Mouse (Mus musculus) intestine, embryonic 15.5 days (tissue): ENCODE data around the gene Agrn. TPM values are rescaled to one million over a fixed set of nuclear protein-coding genes. Genes with fewer than 3 reads are reported as not detected.
"Not testable (repeated sequence)": the region's sequence is repeated elsewhere in the genome, so short reads cannot be mapped to it uniquely, and the experiment has no call there.

ENCODE experiments used
- ATAC-seq: fragments of 200-750 bp; cut with Nextera tagmentation; 2 replicates; pipeline ENCODE4 v1.8.0; 2017; ENCODE audit warnings: moderate TSS enrichment, moderate library complexity
- H3K27ac ChIP-seq: fragments of 300-500 bp; sonication (generic); 2 replicates; pipeline ENCODE4 v1.5.1; 2015; ENCODE audit warnings: mild to moderate bottlenecking, inconsistent platforms
- H3K27me3 ChIP-seq: fragments of 300-500 bp; sonication (generic); replicated peaks from 2 replicates; pipeline ENCODE4 v1.6.1; 2015; ENCODE audit warnings: inconsistent platforms
- H3K36me3 ChIP-seq: fragments of 300-500 bp; sonication (generic); 2 replicates; pipeline ENCODE4 v1.6.1; 2015; ENCODE audit warnings: inconsistent platforms
- H3K4me1 ChIP-seq: fragments of 300-500 bp; sonication (generic); replicated peaks from 2 replicates; pipeline ENCODE4 v1.6.1; 2015; ENCODE audit warnings: inconsistent platforms
- H3K4me2 ChIP-seq: fragments of 300-500 bp; sonication (generic); replicated peaks from 2 replicates; pipeline ENCODE4 v1.6.1; 2015; ENCODE audit warnings: mild to moderate bottlenecking, inconsistent platforms
- H3K4me3 ChIP-seq: fragments of 300-500 bp; sonication (generic); replicated peaks from 2 replicates; pipeline ENCODE4 v1.5.1; 2015; ENCODE audit warnings: inconsistent platforms
- H3K9ac ChIP-seq: fragments of 300-500 bp; sonication (generic); 2 replicates; pipeline ENCODE4 v1.6.1; 2015; ENCODE audit warnings: inconsistent platforms
- H3K9me3 ChIP-seq: fragments of 300-500 bp; sonication (generic); 2 replicates; pipeline ENCODE4 v1.6.1; 2016; ENCODE audit warnings: inconsistent platforms
- WGBS: fragments of 180-500 bp; shearing (Covaris S2); methylation state at CpG from one replicate; pipeline ENCODE4 v1.1.7; 2015; 5-methylcytosine and 5-hydroxymethylcytosine counted together
- polyA plus RNA-seq: library from polyadenylated mRNA; unstranded; fragments of >200 nt; fragmentation: Nextera tagmentation; extraction: Ambion mirVana; gene quantifications from 2 replicates; pipeline ENCODE4 v1.2.1, GENCODE M21; 2015

Agrn gene
- polyA plus RNA-seq, 1 experiment from 2014 or later: 52.1 TPM

DNA sequence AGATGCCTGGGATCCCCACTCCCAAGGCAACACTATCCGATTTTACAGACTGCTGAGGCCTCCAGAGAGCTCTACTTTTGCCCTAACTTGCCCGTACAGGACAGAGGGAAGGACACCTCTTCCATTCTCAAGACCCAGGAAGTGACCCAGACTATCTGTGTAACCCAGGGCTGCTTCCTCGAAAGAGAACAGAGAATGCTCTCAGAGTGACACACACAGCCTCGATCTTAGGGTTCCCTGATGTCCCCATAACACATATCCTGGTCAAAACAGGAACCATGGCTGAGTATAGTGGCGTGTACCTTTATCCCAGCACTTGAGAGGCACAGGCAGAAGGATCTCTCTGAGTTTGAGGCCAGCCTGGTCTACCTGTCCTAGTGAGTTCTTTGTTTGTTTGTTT lies 13.5 kb downstream of the Agrn start:
- no peak overlapping the region for H3K4me2 ChIP-seq
- peaks cover 26% of the 10 kb centered on the region for H3K36me3 ChIP-seq
- H3K27me3 ChIP-seq: no peaks in the 10 kb centered on the region
- no peak overlapping the region for H3K27ac ChIP-seq
- peaks cover 25% of the 10 kb centered on the region for H3K4me1 ChIP-seq
- no peaks in the 10 kb centered on the region for H3K9me3 ChIP-seq
- ATAC-seq: no peak
- H3K9ac ChIP-seq: no peak overlapping the region
- H3K4me3 ChIP-seq: no peak overlapping the region
- 82% methylated on average over 5 of the region's 5 CpGs for WGBS

DNA sequence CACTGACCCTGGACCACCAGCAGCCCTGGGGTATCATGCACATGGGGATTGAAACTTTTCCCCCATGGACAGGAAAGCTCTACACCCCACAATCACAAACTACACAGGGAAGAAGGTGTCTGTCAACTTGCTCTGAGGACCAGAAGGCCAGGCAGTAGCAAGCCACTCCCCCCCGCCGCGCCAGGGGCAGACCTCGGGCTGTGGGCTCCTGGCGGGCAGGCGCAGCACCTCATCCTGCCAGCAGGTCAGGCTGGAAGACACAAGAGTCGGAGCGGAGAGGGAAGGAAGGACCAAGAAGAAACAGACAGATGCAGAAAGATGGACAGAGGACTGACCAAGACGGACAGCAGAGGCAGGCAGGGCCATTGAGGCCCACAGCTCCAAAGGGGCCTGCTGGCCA lies 19.7 kb downstream of the Agrn start:
- Histone ChIP-seq H3K9ac (no peak overlapping the region), H3K4me3 (no peak overlapping the region), H3K9me3 (no peaks in the 10 kb centered on the region), H3K36me3 (peaks cover 52% of the 10 kb centered on the region), H3K27me3 (no peaks in the 10 kb centered on the region), H3K27ac (no peak overlapping the region), H3K4me1 (no peaks in the 10 kb centered on the region), H3K4me2 (no peak overlapping the region)
- ATAC-seq: no peak
- 87% methylated on average over 9 of the region's 9 CpGs for WGBS

DNA sequence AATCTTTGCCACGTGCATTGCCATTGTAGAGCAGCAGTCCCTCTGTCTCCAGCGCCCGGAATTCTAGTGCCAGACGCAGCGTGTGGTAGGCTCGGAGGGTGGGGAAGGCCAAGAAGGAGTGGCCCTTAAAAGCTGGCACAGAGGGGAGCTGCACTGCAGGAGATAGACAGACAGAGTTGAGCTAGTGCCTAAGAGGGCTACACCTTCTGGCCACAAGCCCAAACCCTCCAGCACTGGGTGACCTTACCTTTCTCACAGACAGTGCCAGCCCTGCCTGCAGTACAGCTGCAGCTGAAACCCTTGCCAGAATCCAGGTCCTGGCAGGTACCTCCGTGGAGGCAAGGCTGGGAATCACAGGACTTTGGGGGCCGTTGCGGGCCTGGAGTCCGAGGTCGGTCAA lies 25.5 kb downstream of the Agrn start:
- Histone ChIP-seq H3K27me3 (no peaks in the 10 kb centered on the region), H3K27ac (no peak overlapping the region), H3K9ac (no peak overlapping the region), H3K4me3 (no peak overlapping the region), H3K36me3 (peaks cover 80% of the 10 kb centered on the region), H3K9me3 (no peaks in the 10 kb centered on the region), H3K4me2 (no peak overlapping the region), H3K4me1 (no peaks in the 10 kb centered on the region)
- WGBS: 94% methylated on average over 11 of the region's 11 CpGs
- no peak for ATAC-seq

DNA sequence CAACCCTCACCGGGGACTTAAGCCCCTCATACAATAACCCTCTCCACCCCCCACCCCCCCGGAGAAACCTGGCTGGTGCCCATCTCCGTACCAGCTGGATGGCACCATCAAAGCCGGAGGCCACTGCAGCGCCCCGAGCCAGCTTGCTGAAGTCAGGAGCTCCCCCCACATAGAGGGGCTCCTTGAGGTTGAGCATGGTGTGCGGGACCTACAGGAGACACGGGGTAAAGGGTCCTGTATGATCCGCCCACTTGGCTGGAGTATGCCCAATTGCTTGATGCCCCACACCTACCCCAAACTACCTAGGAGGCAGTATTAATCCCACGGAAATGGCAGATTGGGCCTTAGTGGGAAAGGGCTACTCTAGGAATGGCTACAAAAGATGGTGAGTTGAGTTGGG lies 28.2 kb downstream of the Agrn start:
- 96% methylated on average over 10 of the region's 10 CpGs for WGBS
- Histone ChIP-seq H3K4me3 (no peak overlapping the region), H3K36me3 (peaks cover 77% of the 10 kb centered on the region), H3K4me2 (no peak overlapping the region), H3K27ac (no peak overlapping the region), H3K9ac (no peak overlapping the region), H3K9me3 (no peaks in the 10 kb centered on the region), H3K27me3 (no peaks in the 10 kb centered on the region), H3K4me1 (no peaks in the 10 kb centered on the region)
- no peak for ATAC-seq

DNA sequence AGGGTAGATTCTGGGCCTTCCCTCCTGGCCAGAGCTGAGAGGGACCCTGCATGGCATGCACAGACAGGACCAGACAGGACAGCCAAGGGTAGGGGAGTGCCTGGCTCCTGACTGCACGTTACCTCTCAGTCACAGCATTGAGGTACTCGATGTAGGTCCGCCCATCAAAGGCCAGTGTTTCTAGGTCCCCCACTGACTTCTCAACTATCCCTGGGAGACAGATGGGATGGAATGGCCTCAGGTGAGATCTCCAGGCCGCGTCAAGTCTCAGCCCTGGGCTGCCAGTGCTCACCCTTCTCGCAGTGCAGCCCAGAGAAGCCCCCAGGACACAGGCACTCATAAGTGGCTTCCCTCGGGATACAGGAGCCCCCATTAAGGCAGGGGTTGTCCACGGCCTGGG lies 28.7 kb downstream of the Agrn start:
- H3K27ac ChIP-seq: no peak overlapping the region
- peaks cover 75% of the 10 kb centered on the region for H3K36me3 ChIP-seq
- no peaks in the 10 kb centered on the region for H3K27me3 ChIP-seq
- H3K4me1 ChIP-seq: no peaks in the 10 kb centered on the region
- ATAC-seq: no peak
- H3K9me3 ChIP-seq: no peaks in the 10 kb centered on the region
- H3K9ac ChIP-seq: no peak overlapping the region
- WGBS: 91% methylated on average over 8 of the region's 8 CpGs
- H3K4me3 ChIP-seq: no peak overlapping the region
- no peak overlapping the region for H3K4me2 ChIP-seq

DNA sequence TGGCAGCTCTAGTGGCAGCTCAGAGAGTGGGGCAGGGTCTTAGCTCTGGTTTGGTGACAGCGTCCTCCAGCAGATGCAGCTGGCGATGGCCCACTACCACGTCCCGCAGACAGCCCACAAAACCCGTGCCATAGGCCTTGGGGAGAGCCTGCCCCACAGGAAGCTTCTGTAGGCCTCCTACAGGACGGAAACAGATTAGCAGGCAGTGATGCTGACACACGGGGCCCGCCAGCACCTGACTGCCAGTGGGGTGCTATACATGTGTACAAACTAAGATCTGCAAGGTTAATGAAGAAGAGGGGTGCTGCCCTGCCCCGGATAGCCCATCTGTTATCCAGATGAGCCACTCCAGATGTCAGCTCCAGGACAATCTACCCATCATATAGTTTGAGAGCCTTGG lies 30.8 kb downstream of the Agrn start:
- Histone ChIP-seq H3K4me3 (no peak overlapping the region), H3K9ac (no peak overlapping the region), H3K4me2 (no peak overlapping the region), H3K9me3 (no peaks in the 10 kb centered on the region), H3K4me1 (no peaks in the 10 kb centered on the region), H3K27me3 (no peaks in the 10 kb centered on the region), H3K36me3 (peaks cover 66% of the 10 kb centered on the region), H3K27ac (no peak overlapping the region)
- ATAC-seq: no peak
- 87% methylated on average over 9 of the region's 9 CpGs for WGBS

DNA sequence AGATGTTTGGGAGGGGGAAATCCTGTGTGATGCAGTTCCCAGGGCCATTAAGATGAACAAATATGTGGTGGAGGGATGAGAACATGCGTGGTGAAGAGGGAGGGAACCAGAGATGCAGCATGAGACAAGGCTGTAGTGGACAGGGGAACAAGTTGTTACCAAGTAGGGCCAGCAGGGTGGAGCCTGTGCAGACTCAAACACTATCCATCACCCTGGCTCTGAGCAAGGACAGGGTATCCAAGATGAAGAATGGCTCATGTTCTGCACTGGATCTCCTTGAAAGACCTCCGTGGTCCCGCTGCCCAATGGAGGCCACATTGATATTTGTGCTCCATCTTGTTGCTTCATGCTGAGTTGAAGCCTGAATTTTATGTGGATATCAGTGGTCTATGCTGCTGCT lies 42.5 kb downstream of the Agrn start:
- WGBS: 92% methylated on average over 3 of the region's 3 CpGs
- Histone ChIP-seq H3K9me3 (peaks cover 3% of the 10 kb centered on the region; the same call in 1 of the 2 replicates), H3K9ac (no peak overlapping the region), H3K27me3 (no peaks in the 10 kb centered on the region), H3K27ac (no peak overlapping the region), H3K36me3 (no peaks in the 10 kb centered on the region), H3K4me2 (no peak overlapping the region), H3K4me1 (no peaks in the 10 kb centered on the region), H3K4me3 (no peak overlapping the region)
- no peak for ATAC-seq

DNA sequence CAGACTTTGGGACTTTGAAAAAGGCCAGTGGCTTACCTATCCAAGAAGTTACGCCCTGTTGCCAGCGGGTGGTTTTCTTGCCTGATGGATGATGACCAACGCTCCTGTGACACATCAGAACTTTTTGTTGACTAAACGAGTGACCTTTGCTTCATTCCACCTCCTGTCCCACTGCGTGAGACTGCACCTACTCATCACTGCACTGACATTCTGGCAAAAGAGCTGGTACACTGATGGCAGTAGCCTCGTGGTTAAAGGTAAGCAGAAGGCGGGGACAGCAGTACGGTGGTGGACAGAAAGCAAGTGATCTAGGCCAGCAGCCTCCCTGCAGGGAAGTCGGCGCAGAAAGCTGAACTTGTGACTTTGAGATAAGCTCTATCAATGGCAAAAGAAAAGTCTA lies 46.4 kb downstream of the Agrn start:
- not testable (repeated sequence) for H3K9me3 ChIP-seq, ATAC-seq, H3K4me2 ChIP-seq, H3K27ac ChIP-seq, H3K36me3 ChIP-seq, H3K4me3 ChIP-seq, H3K27me3 ChIP-seq, H3K4me1 ChIP-seq, H3K9ac ChIP-seq
- 76% methylated on average over 10 of the region's 10 CpGs for WGBS

DNA sequence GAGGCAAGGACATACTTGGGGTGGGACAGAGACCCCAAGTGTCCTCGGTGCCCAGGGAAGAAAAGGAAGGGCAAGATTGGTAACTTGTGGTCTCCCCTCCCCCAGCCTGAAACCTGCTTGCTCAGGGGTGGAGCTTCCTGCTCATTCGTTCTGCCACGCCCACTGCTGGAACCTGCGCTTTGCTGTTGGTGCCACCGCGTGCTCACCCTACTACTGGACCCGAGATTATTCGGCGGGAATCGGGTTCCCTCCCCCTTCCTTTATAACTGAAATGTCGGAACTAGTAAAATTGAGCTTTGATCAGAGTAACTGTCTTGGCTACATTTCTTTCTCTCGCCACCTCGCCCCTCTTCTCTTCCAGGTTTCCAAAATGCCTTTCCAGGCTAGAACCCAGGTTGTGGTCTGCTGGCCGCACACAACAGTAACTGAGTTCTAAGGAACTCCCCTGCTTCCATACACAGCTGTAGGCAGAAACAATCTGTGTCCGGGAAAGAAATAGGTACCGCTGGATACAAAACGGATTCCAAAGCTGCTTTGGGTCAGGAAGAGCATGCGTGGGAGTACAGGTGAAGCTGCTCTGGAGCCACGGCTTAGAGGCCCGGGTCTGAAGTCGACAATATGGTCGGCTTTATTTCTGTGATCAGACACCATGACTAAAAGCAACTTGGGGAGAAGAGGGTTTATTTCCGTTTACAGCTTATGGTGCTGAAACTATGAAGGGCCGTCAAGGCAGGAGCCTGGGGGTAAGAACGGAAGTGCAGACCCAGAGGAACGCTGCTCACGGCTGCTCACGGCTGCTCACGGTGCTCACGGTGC lies 60.8 kb downstream of the Agrn start:
- H3K4me2 ChIP-seq: no peak overlapping the region
- ATAC-seq: no peak
- H3K4me1 ChIP-seq: peaks cover 4% of the 10 kb centered on the region; the same call in 1 of the 2 replicates
- no peaks in the 10 kb centered on the region for H3K36me3 ChIP-seq
- no peaks in the 10 kb centered on the region for H3K9me3 ChIP-seq
- H3K4me3 ChIP-seq: no peak overlapping the region
- H3K9ac ChIP-seq: no peak overlapping the region
- 93% methylated on average over 30 of the region's 30 CpGs for WGBS
- H3K27me3 ChIP-seq: no peaks in the 10 kb centered on the region
- H3K27ac ChIP-seq: no peak overlapping the region

DNA sequence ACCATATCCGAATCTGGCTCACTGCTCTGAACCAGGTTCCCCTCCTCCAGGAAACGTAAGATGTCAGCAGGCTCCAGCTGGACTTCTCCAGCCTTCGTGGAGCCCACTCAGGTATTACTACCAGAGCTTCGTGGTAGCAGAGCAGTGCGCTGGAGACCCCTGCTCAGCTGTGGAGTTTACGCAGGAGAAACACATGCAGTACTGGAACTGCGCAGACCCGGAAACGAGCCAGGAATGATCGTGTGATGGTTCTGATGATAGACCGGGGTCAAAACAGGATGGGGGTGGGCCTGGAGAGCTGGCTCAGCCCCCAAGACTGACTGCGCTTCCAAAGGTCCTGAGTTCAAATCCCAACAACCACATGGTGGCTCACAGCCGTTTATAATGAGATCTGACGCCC lies 61.5 kb downstream of the Agrn start:
- Histone ChIP-seq H3K4me1 (peaks cover 4% of the 10 kb centered on the region; the same call in 1 of the 2 replicates), H3K4me2 (no peak overlapping the region), H3K9ac (no peak overlapping the region), H3K4me3 (no peak overlapping the region), H3K27ac (no peak overlapping the region), H3K27me3 (no peaks in the 10 kb centered on the region), H3K36me3 (no peaks in the 10 kb centered on the region), H3K9me3 (no peaks in the 10 kb centered on the region)
- ATAC-seq: no peak
- 88% methylated on average over 14 of the region's 14 CpGs for WGBS

DNA sequence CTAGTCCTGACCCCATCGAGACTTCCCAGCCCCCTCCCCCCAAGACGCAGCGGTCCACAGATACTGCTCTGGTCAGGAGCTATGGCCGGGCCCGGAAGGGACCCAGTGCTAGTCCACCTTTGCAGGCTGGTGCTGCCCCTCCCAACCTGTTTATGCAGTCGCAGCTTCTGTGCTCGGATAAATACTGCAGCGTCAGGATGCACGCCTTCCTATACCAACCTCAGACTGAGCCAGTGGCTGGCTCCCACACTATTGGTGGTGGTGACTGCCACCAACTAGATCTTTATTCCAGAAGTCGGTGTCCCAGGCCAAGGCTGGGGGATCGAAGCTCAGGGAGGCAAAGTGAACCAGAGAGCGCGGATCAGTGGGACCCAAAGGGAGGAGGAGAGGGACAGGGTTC lies 62.2 kb downstream of the Agrn start:
- H3K27me3 ChIP-seq: no peaks in the 10 kb centered on the region
- peaks cover 4% of the 10 kb centered on the region; the same call in 1 of the 2 replicates for H3K4me1 ChIP-seq
- no peak for ATAC-seq
- H3K36me3 ChIP-seq: no peaks in the 10 kb centered on the region
- H3K4me2 ChIP-seq: no peak overlapping the region
- no peak overlapping the region for H3K4me3 ChIP-seq
- H3K9ac ChIP-seq: no peak overlapping the region
- no peaks in the 10 kb centered on the region for H3K9me3 ChIP-seq
- no peak overlapping the region for H3K27ac ChIP-seq
- WGBS: 92% methylated on average over 13 of the region's 13 CpGs

DNA sequence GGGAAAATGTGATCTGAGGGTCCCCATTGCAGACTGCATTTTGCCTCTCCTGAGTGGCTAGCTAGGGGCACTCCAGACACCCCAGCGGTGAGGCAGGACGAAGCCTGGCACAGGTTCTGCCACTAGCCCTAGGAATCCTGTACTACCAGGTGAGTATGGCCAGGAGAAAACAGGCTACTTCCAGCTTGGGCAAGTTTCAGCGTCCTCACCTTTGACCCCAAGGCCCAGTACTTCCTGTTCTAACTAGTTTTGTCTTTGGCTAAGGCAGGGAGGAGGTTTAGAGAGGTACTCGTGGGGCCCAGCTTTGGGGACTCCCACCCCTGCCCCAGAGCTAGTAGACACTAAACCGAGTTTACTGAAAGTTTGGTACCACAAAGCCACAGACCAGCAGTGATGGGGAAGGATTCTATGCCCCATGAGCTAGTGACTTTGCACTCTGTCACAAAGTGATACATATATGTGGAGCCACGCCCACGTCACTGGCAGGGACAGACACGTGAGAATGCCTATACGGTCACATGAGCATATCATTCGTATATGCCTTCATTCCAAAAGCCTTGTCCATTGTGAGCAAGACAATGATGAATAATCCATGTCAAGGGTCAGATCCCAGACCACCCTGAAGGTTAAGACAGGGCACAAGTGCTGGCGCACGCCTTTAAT lies 63.2 kb downstream of the Agrn start:
- 73% methylated on average over 12 of the region's 12 CpGs for WGBS

DNA sequence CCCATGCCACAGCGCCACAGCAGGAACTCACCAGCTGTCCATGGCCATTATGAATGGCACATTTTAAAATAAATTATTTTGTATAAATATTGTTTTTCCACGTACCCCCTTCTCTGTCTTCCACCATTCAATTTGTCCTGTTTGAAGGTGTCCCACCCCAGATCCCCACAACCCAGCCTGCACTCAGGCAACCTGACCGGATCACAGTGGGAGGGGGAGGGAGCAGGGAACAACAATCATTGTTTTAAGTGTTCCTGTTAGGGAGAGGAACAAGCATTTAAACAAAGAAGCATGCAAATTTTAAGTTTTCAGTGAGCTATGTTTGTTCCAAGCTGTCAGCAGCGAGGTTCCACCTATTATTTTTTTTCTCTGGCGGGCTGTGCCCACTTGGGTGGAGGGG lies 64.0 kb downstream of the Agrn start:
- 65% methylated on average over 5 of the region's 5 CpGs for WGBS
- Histone ChIP-seq H3K9me3 (no peaks in the 10 kb centered on the region), H3K4me2 (no peak overlapping the region), H3K36me3 (no peaks in the 10 kb centered on the region), H3K27ac (no peak overlapping the region), H3K4me3 (no peak overlapping the region), H3K4me1 (peaks cover 4% of the 10 kb centered on the region; the same call in 1 of the 2 replicates), H3K27me3 (no peaks in the 10 kb centered on the region), H3K9ac (no peak overlapping the region)
- ATAC-seq: no peak

More for the DNA sequence above, 63.2 kb downstream of the Agrn start:
- no peak overlapping the region for H3K9ac ChIP-seq
- no peaks in the 10 kb centered on the region for H3K36me3 ChIP-seq
- H3K4me3 ChIP-seq: no peak overlapping the region
- peaks cover 4% of the 10 kb centered on the region; the same call in 1 of the 2 replicates for H3K4me1 ChIP-seq
- H3K4me2 ChIP-seq: no peak overlapping the region
- ATAC-seq: peak; percentile 64
- no peaks in the 10 kb centered on the region for H3K9me3 ChIP-seq
- no peaks in the 10 kb centered on the region for H3K27me3 ChIP-seq
- no peak overlapping the region for H3K27ac ChIP-seq
